Mouse (Mus musculus) thymus, adult 2 months (tissue): Measurements from ENCODE around the gene Nudt21. TPM values are rescaled to one million over a fixed set of nuclear protein-coding genes. Genes with fewer than 3 reads are reported as not detected.

Source experiments
- DNase-seq: peaks from one replicate; pipeline ENCODE4 v3.0.0; 2021
- H3K27ac ChIP-seq: fragments of 200-500 bp; 2 replicates; pipeline ENCODE4 v1.5.1; 2012; ENCODE audit warnings: low read length, control low read depth; ENCODE audit not compliant: control insufficient read depth, insufficient read depth
- H3K27me3 ChIP-seq: fragments of 200-500 bp; 2 replicates; pipeline ENCODE4 v1.6.1; 2012; ENCODE audit warnings: mild to moderate bottlenecking, low read length, moderate library complexity, mixed read lengths; ENCODE audit not compliant: control insufficient read depth, insufficient read depth
- H3K36me3 ChIP-seq: fragments of 200-500 bp; 2 replicates; pipeline ENCODE4 v1.6.1; 2012; ENCODE audit warnings: mild to moderate bottlenecking, low read length, moderate library complexity; ENCODE audit not compliant: control insufficient read depth, insufficient read depth
- H3K4me1 ChIP-seq: fragments of 200-500 bp; replicated peaks from 2 replicates; pipeline ENCODE4 v1.6.1; 2012; ENCODE audit warnings: low read length; ENCODE audit not compliant: control insufficient read depth, insufficient read depth
- H3K4me3 ChIP-seq: fragments of 200-500 bp; 2 replicates; pipeline ENCODE4 v1.5.1; 2012; ENCODE audit warnings: mild to moderate bottlenecking, low read length, control low read depth, moderate library complexity; ENCODE audit not compliant: control insufficient read depth, insufficient read depth
- CTCF ChIP-seq: fragments of 200-500 bp; IDR thresholded peaks from 2 replicates; pipeline ENCODE4 v1.5.1; 2012; ENCODE audit warnings: mild to moderate bottlenecking, control low read depth, low read length, moderate library complexity, borderline replicate concordance; ENCODE audit not compliant: control insufficient read depth, poor library complexity, insufficient read depth; ENCODE audit errors: extremely low read depth
- POLR2A ChIP-seq: fragments of 200-500 bp; IDR thresholded peaks from 2 replicates; pipeline ENCODE4 v1.6.1; 2012; ENCODE audit warnings: mild to moderate bottlenecking, low read length, control low read depth, moderate library complexity; ENCODE audit not compliant: control insufficient read depth, poor library complexity, insufficient read depth; ENCODE audit errors: extremely low read depth
- WGBS: fragments of 180-500 bp; shearing (Covaris S2); methylation state at CpG from one replicate; pipeline ENCODE4 v1.1.7; 2018; 5-methylcytosine and 5-hydroxymethylcytosine counted together
- polyA plus RNA-seq: library from polyadenylated mRNA; depleted of rRNA; stranded (reverse); fragments of >200 nt; gene quantifications from 2 replicates; pipeline ENCODE4 v1.2.3, GENCODE M21; 2012; rRNA removed

Nudt21 gene
- polyA plus RNA-seq, result 67.4 and 98.3 TPM in 2 replicates

DNA sequence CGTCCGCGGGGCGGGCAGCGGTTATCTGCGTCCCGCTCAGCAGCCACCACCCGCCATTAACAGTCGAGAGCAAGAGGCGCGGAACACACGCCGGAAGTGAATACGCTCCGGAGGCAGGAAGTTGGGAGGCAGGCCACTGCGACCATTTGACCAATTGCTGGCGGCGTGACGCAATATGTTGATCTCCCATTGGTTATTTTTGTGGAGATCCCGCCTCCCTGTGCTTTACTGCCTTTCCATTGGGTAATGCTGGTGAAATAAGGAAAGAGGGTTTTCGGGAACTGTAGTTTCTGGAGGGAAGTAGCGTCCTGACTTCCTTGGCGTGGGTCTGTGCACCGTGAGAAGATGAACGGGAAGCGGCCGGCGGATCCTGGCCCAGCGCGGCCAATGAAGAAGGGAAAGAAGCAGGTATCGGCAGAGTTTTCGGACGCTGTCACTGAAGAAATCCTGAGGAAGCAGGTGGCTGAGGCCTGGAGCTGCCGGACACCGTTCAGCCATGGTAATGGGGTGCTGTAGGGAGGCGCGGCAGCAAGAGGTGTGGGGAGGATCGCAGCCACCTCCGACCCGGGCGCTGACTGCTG is at the start of gene Nudt21, which contains the start of gene Ogfod1:
Nudt21 (minus strand) TSS at position 88 of the 581 bp plus-strand sequence.
Ogfod1 (plus strand) TSS at position 255 of the 581 bp plus-strand sequence.
- peak within 1 kb of the TSS; percentile 39; the same call in 1 of the 2 replicates for H3K27ac ChIP-seq
- peak within 1 kb of the TSS; percentile 99 for H3K4me3 ChIP-seq
- no peaks in the 10 kb centered on the region for H3K27me3 ChIP-seq
- WGBS, result under 1% methylated on average over 41 of the region's 41 CpGs
- TF ChIP-seq CTCF (no peak), POLR2A (peak; percentile 41; the same call in 1 of the 2 replicates)
- H3K4me1 ChIP-seq, result peaks cover 9% of the 10 kb centered on the region
- DNase-seq, result peak; percentile 91
- H3K36me3 ChIP-seq, result no peaks in the 10 kb centered on the region

- WGBS, result 90% methylated on average over 12 of the region's 12 CpGs
- TF ChIP-seq POLR2A, result no peak
- TF ChIP-seq CTCF, result no peak
Observed at GRCm38 (mm10) chr8:94076461-94077192, 39.8 kb upstream of the Nudt21 start.

DNA sequence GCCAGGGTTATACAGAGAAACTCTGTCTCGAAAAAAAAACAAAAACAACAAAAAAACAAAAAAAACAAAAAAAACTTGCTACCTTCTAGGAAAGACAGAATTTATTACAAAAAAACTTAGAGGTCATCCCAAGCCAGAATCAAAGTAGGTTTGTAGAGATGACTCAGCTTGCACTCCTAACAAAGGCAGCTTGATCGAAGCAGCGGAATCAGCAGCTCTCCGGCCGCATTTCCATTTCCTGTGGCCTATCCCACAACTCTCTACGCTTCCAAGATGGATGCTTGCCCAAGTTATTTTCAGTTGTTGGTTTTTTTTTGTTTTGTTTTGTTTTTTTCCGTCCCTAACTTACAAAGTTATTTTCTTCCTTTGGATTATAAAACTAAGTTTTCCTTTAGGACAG is 32.0 kb upstream of the Nudt21 start:
- peaks cover 3% of the 10 kb centered on the region; the same call in 1 of the 2 replicates for H3K36me3 ChIP-seq
- H3K27ac ChIP-seq, result no peak overlapping the region
- H3K27me3 ChIP-seq, result no peaks in the 10 kb centered on the region
- 93% methylated on average over 7 of the region's 7 CpGs for WGBS
- no peak overlapping the region for H3K4me3 ChIP-seq
- TF ChIP-seq POLR2A (no peak), CTCF (no peak)
- DNase-seq, result no peak
- H3K4me1 ChIP-seq, result no peaks in the 10 kb centered on the region

More at GRCm38 (mm10) chr8:94076461-94077192, 39.8 kb upstream of the Nudt21 start:
- DNase-seq, result no peak
- no peak overlapping the region for H3K27ac ChIP-seq
- no peaks in the 10 kb centered on the region for H3K4me1 ChIP-seq
- no peak overlapping the region for H3K4me3 ChIP-seq
- H3K27me3 ChIP-seq, result no peaks in the 10 kb centered on the region
- H3K36me3 ChIP-seq, result no peaks in the 10 kb centered on the region

GRCm38 (mm10) chr8:94066121-94066863 is 29.5 kb upstream of the Nudt21 start:
- TF ChIP-seq CTCF, result no peak
- TF ChIP-seq POLR2A, result no peak
- Histone ChIP-seq H3K36me3 (peaks cover 11% of the 10 kb centered on the region; the same call in 1 of the 2 replicates), H3K4me3 (no peak overlapping the region), H3K27ac (no peak overlapping the region), H3K27me3 (no peaks in the 10 kb centered on the region), H3K4me1 (no peaks in the 10 kb centered on the region)
- 96% methylated on average over 11 of the region's 11 CpGs for WGBS
- no peak for DNase-seq

DNA sequence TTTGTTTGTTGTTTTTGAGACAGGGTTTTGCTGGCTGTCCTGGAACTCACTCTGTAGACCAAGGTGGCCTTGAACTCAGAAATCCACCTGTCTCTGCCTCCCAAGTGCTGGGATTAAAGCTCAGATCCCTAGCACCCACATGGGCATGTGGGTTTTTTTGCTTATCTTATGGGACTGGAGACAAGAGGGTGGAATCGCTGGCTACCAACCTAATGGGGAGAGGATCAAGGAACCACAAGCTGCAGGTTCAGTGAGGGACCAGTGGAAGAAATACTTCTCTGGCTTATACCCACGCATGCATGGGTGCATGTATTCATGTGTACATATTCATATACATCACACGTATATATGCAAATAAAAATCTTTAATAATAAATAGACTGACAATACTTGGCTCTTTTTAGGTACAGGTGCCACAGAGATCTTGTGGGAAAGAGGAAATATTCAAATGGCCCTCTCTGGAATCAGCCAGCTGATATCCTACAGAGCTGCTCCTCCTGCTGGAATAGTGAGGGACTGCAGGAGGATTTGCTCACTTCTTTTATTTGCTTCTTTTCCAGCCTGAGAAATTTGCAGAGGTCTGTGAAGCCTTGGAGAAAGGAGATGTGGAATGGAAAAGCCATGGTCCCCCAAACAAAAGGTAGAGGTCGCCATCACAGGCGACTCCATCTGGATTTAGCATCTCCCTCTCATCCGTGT is 20.5 kb upstream of the Nudt21 start:
- TF ChIP-seq CTCF (no peak), POLR2A (no peak)
- Histone ChIP-seq H3K4me3 (no peak overlapping the region), H3K27me3 (no peaks in the 10 kb centered on the region), H3K36me3 (peaks cover 28% of the 10 kb centered on the region), H3K27ac (no peak overlapping the region), H3K4me1 (no peaks in the 10 kb centered on the region)
- DNase-seq, result peak; percentile 35
- 84% methylated on average over 6 of the region's 6 CpGs for WGBS

- no peak for TF ChIP-seq POLR2A
- TF ChIP-seq CTCF, result no peak
- Histone ChIP-seq H3K27me3 (no peaks in the 10 kb centered on the region), H3K4me3 (no peak overlapping the region), H3K36me3 (peaks cover 20% of the 10 kb centered on the region), H3K27ac (no peak overlapping the region), H3K4me1 (no peaks in the 10 kb centered on the region)
- 97% methylated on average over 12 of the region's 12 CpGs for WGBS
- no peak for DNase-seq
Observed at GRCm38 (mm10) chr8:94052696-94053095, 15.9 kb upstream of the Nudt21 start.
